Mouse (Mus musculus) embryonic facial prominence, embryonic 14.5 days (tissue): Measurements from ENCODE around the gene Gpc2. TPM values are rescaled to one million over a fixed set of nuclear protein-coding genes. Genes with fewer than 3 reads are reported as not detected.

Experiments used
- polyA plus RNA-seq: library from polyadenylated mRNA; unstranded; fragments of >200 nt; fragmentation: Nextera tagmentation; extraction: Ambion mirVana; gene quantifications from 2 replicates; pipeline ENCODE4 v1.2.1, GENCODE M21; 2014

Gpc2 gene
- polyA plus RNA-seq, 1 experiment from 2014 or later, result 3.9 TPM

Other genes starting within 250 kb of the Gpc2 start
- not detected in 2 replicates for gene Smok3c, start 226.8 kb downstream of the Gpc2 start, polyA plus RNA-seq
- 23.5 and 25.8 TPM in 2 replicates for gene Zkscan1, start 194.9 kb downstream of the Gpc2 start, polyA plus RNA-seq
- gene Zscan21, start 163.1 kb downstream of the Gpc2 start, polyA plus RNA-seq, result 52.8 and 63.5 TPM in 2 replicates
- gene Zfp113, start 124.3 kb downstream of the Gpc2 start, polyA plus RNA-seq, result 11.6 and 13.4 TPM in 2 replicates
- gene Cops6, start 118.9 kb downstream of the Gpc2 start, polyA plus RNA-seq, result 233 and 264 TPM in 2 replicates
- gene Ap4m1, start 108.0 kb downstream of the Gpc2 start, polyA plus RNA-seq, result 17.5 and 18.9 TPM in 2 replicates
- 120 and 138 TPM in 2 replicates for gene Mcm7, start 107.6 kb downstream of the Gpc2 start, polyA plus RNA-seq
- 70.4 and 75.8 TPM in 2 replicates for gene Taf6, start 92.6 kb downstream of the Gpc2 start, polyA plus RNA-seq
- gene Cnpy4, start 92.5 kb downstream of the Gpc2 start, polyA plus RNA-seq, result 54.0 and 57.4 TPM in 2 replicates
- gene Mblac1, start 85.7 kb downstream of the Gpc2 start, polyA plus RNA-seq, result 7.4 and 7.5 TPM in 2 replicates
- not detected in 2 replicates for gene Nxpe5, start 54.1 kb downstream of the Gpc2 start, polyA plus RNA-seq
- 71.7 and 73.2 TPM in 2 replicates for gene Lamtor4, start 24.5 kb downstream of the Gpc2 start, polyA plus RNA-seq
- 5.6 and 5.8 TPM in 2 replicates for gene BC037034, start 16.0 kb downstream of the Gpc2 start, polyA plus RNA-seq
- 2.5 and 3.5 TPM in 2 replicates for gene Gal3st4, start 7.2 kb downstream of the Gpc2 start, polyA plus RNA-seq
- 0.09 and 0.10 TPM in 2 replicates for gene Gm43720, start within 50 bp of the Gpc2 start, polyA plus RNA-seq
- gene Stag3, start 235 bp upstream of the Gpc2 start, polyA plus RNA-seq, result 4.1 and 6.2 TPM in 2 replicates
- not detected in 2 replicates for gene Pvrig, start 62.0 kb upstream of the Gpc2 start, polyA plus RNA-seq
- gene Zfp157, start 161.5 kb upstream of the Gpc2 start, polyA plus RNA-seq, result 27.2 and 35.2 TPM in 2 replicates